Mouse (Mus musculus): ENCODE results near the gene Hand2. TPM values are rescaled to one million over a fixed set of nuclear protein-coding genes. Genes with fewer than 3 reads are reported as not detected.
A peak's percentile ranks its signal among the peaks of the same experiment; 100 is the strongest.

The Hand2 gene
- not detected in 2 replicates for polyA plus RNA-seq (2015; fragmentation: Nextera tagmentation; extraction: Ambion mirVana)

DNA sequence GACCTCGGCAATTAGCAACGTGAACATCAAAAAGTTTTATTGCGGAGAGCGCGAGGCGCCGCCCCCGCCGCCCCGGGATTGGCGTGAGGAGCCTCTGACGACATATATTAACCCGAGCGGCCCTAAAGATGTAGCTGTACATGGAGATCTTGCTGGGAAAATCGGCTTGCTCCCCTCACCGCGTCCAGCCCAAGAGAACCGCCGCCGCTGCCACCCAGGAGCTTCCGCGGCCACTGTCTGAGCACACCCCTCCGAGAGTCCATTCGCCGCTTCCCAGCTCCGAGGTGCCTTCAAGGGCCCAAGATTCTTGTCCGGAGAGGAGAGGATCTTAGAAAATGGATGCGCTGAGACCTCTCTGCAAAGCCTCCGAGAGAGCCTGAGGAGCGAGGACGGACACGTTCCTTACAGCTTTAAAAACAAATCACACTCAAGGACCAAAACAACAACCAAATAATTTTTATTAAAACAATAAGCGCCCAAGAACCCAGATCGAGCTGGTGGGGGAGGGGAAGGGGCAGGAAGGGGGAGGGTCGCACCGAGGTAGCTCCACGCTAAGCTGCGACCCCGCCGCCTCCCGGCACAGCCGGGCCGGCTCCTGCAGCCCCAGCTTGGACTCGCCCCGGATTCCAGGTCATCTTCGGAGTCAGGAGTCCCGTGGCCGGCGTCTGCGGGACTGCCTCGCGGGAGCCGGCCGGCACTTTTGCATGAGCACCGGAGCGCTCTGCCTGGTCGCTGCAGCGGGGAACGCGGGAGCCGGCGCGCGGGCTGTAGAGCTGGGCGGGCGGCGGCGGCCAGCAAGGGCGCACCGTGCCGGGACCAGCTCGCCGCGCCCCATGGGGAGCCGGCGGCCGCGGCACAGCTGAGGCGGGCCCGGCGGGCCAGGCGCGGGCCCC lies at the start of gene Hand2:
TSS of gene Hand2 (plus strand) at position 133 of the 893 bp plus-strand sequence.
- Histone ChIP-seq H3K36me3 (ENCODE audit: control insufficient read depth, insufficient read depth, low read length) (no peaks in the 10 kb centered on the region), H3K27me3 (ENCODE audit: control insufficient read depth, insufficient read depth, low read depth, low read length) (peaks cover 52% of the 10 kb centered on the region), H3K4me1 (ENCODE audit: control insufficient read depth, insufficient read depth, low read length) (peaks cover 9% of the 10 kb centered on the region), H3K9ac (ENCODE audit: low read depth, low read length) (no peak within 1 kb of the TSS), H3K9me3 (replicated peaks; ENCODE audit: control insufficient read depth, low read length, poor library complexity, severe bottlenecking) (no peaks in the 10 kb centered on the region), H3K27ac (ENCODE audit: low read length) (no peak within 1 kb of the TSS), H3K4me2 (ENCODE audit: low read length) (peak within 1 kb of the TSS; percentile 43), H3K4me3 (ENCODE audit: low read depth, low read length) (peak within 1 kb of the TSS; percentile 24)
- ATAC-seq: peak; percentile 67
- WGBS: under 1% methylated on average over 78 of the region's 83 CpGs

DNA sequence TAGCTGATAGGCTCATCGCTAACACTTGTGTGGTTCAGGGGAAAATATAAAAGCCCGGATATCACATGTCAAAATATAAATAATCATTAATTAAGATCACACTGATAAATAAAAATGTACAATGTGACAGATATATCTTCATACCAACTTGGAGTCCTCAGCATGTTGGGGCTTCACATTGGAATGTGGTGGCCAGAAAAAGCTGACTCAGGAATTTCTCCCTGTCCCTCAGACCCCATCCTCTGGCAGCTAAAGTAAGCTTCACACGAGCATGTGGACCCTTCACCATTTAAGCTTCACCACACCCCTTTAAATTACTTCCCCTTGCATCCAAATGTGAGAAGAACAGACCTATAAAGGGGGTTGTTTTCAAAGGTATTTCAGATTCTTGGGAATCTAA lies 47.7 kb upstream of the Hand2 start:
- H3K27ac ChIP-seq (ENCODE audit: low read length): no peak overlapping the region
- ATAC-seq: no peak
- H3K9me3 ChIP-seq (replicated peaks; ENCODE audit: control insufficient read depth, low read length, poor library complexity, severe bottlenecking): no peaks in the 10 kb centered on the region
- H3K4me3 ChIP-seq (ENCODE audit: low read depth, low read length): no peak overlapping the region
- H3K4me2 ChIP-seq (ENCODE audit: low read length): no peak overlapping the region
- no peaks in the 10 kb centered on the region for H3K27me3 ChIP-seq (ENCODE audit: control insufficient read depth, insufficient read depth, low read depth, low read length)
- H3K4me1 ChIP-seq (ENCODE audit: control insufficient read depth, insufficient read depth, low read length): no peaks in the 10 kb centered on the region
- H3K9ac ChIP-seq (ENCODE audit: low read depth, low read length): no peak overlapping the region
- 75% methylated on average over 3 of the region's 3 CpGs for WGBS
- H3K36me3 ChIP-seq (ENCODE audit: control insufficient read depth, insufficient read depth, low read length): no peaks in the 10 kb centered on the region

DNA sequence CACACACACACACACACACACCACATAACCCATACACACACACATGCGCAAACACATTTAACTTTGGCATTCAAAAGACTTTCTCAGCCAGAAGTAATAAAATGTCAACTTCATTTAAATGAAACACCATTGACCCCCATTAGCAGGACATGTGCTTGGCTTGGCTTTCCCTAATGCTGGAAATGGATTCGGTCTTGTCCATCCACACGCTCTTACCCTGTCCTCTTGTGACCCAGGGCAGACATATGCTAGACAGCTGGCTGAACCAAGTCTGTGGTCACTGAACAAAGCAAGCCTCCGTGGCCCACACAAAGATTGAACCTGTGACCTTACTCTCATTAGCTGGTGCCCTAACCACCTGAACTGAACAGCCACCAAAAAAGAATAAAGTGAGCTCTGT lies 27.3 kb upstream of the Hand2 start:
- Histone ChIP-seq H3K4me2 (ENCODE audit: low read length) (no peak overlapping the region), H3K9ac (ENCODE audit: low read depth, low read length) (no peak overlapping the region), H3K36me3 (ENCODE audit: control insufficient read depth, insufficient read depth, low read length) (no peaks in the 10 kb centered on the region), H3K9me3 (replicated peaks; ENCODE audit: control insufficient read depth, low read length, poor library complexity, severe bottlenecking) (no peaks in the 10 kb centered on the region), H3K4me1 (ENCODE audit: control insufficient read depth, insufficient read depth, low read length) (no peaks in the 10 kb centered on the region), H3K27ac (ENCODE audit: low read length) (no peak overlapping the region), H3K4me3 (ENCODE audit: low read depth, low read length) (no peak overlapping the region), H3K27me3 (ENCODE audit: control insufficient read depth, insufficient read depth, low read depth, low read length) (no peaks in the 10 kb centered on the region)
- no peak for ATAC-seq
- WGBS: 70% methylated on average over 4 of the region's 4 CpGs

DNA sequence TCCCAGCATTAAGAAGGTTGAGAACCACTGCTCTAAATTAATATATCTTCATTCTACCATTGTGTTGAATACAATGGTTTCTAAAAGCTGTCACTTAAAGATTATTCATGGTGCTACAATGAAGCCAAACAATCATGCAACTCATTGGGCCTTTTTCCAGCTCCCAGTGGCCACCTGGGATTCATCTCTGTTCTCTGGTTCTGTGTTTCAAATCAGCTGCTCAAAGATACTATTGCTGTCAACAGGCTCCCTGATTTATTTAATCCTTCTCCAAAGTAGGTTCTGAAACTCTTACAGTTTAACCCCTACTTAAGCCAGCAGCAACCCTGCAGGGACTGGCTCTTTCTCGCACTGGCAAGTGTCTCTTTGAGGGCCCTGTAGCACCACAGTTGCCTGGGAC lies 17.3 kb upstream of the Hand2 start:
- WGBS: 36% methylated on average over 1 of the region's 1 CpGs
- no peaks in the 10 kb centered on the region for H3K4me1 ChIP-seq (ENCODE audit: control insufficient read depth, insufficient read depth, low read length)
- H3K4me3 ChIP-seq (ENCODE audit: low read depth, low read length): no peak overlapping the region
- H3K27me3 ChIP-seq (ENCODE audit: control insufficient read depth, insufficient read depth, low read depth, low read length): peaks cover 10% of the 10 kb centered on the region
- H3K9me3 ChIP-seq (replicated peaks; ENCODE audit: control insufficient read depth, low read length, poor library complexity, severe bottlenecking): no peaks in the 10 kb centered on the region
- no peak overlapping the region for H3K4me2 ChIP-seq (ENCODE audit: low read length)
- H3K9ac ChIP-seq (ENCODE audit: low read depth, low read length): no peak overlapping the region
- H3K36me3 ChIP-seq (ENCODE audit: control insufficient read depth, insufficient read depth, low read length): no peaks in the 10 kb centered on the region
- ATAC-seq: no peak
- H3K27ac ChIP-seq (ENCODE audit: low read length): no peak overlapping the region

DNA sequence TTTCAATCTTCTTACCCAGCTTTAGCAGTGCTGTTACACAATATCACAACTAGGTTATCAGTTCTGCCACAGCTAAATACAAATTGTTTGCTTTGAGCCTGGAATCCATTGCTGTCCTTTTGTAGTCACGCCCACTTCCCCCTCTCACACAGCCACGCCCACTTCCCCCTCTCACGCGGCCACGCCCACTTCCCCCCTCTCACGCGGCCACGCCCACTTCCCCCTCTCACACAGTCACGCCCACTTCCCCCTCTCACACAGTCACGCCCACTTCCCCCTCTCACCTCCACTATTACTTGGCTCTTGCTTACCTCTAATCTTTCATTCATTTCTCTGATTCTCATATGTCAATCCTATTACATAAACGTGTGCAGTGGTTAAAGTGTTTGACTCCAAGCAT lies 15.8 kb upstream of the Hand2 start:
- WGBS: 59% methylated on average over 11 of the region's 11 CpGs
- no peak overlapping the region for H3K9ac ChIP-seq (ENCODE audit: low read depth, low read length)
- no peaks in the 10 kb centered on the region for H3K36me3 ChIP-seq (ENCODE audit: control insufficient read depth, insufficient read depth, low read length)
- no peak overlapping the region for H3K4me2 ChIP-seq (ENCODE audit: low read length)
- H3K27me3 ChIP-seq (ENCODE audit: control insufficient read depth, insufficient read depth, low read depth, low read length): peaks cover 11% of the 10 kb centered on the region
- ATAC-seq: no peak
- H3K4me3 ChIP-seq (ENCODE audit: low read depth, low read length): no peak overlapping the region
- H3K27ac ChIP-seq (ENCODE audit: low read length): no peak overlapping the region
- H3K4me1 ChIP-seq (ENCODE audit: control insufficient read depth, insufficient read depth, low read length): no peaks in the 10 kb centered on the region
- H3K9me3 ChIP-seq (replicated peaks; ENCODE audit: control insufficient read depth, low read length, poor library complexity, severe bottlenecking): no peaks in the 10 kb centered on the region

DNA sequence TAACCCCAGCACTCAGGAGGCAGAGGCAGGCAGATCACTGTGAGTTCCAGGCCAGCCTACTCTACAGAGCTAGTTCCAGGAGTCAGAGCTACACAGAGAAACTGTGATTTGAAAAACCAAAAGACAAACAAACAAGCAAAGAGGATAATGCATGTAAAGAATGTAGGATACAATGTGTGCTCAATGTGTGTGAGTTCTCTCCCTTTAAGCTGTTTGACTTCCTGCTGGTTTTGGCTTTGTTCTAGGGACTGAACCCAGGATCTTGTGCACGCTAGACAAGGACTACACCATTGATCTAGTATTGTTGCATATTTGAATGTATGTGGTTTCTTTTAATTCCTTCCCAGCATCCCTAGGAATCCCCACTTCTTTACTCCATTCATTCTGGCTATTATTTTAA lies 14.3 kb upstream of the Hand2 start:
- Histone ChIP-seq H3K4me3 (ENCODE audit: low read depth, low read length) (no peak overlapping the region), H3K27me3 (ENCODE audit: control insufficient read depth, insufficient read depth, low read depth, low read length) (peaks cover 17% of the 10 kb centered on the region)
- WGBS: 7% methylated on average over 1 of the region's 1 CpGs

DNA sequence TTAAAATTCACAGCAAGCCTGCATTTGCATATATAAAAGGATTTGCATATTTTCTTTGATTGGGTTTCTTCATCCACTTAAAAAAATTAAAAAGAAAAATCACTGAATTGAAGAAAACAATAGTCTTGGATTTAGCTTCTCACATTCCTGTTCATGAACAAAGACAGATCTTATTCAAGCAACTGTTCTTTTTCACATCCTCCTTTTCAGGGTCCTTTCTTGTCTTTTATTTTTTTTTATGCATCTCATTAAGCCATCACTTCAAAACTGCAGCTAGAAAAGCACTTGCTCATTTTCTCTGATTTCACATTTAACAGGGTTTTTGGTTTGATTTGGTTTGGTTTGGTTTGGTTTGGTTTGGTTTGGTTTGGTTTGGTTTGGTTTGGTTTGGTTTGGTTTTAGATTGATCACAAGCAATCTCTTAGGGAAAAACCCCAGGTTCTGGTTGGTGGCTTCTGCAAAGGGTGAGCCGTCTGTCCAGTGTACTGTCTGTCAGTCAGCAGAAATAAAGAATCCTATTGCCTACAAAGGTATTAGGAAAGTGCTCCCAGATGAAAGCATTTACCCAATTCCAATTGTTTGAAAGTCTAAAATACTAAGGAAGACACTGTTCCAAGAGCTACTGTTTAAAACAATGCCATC lies 10.8 kb upstream of the Hand2 start:
- H3K27me3 ChIP-seq (ENCODE audit: control insufficient read depth, insufficient read depth, low read depth, low read length): peaks cover 45% of the 10 kb centered on the region
- H3K9ac ChIP-seq (ENCODE audit: low read depth, low read length): no peak overlapping the region
- H3K36me3 ChIP-seq (ENCODE audit: control insufficient read depth, insufficient read depth, low read length): no peaks in the 10 kb centered on the region
- H3K27ac ChIP-seq (ENCODE audit: low read length): no peak overlapping the region
- no peak for ATAC-seq
- WGBS: 9% methylated on average over 1 of the region's 1 CpGs
- H3K4me3 ChIP-seq (ENCODE audit: low read depth, low read length): no peak overlapping the region
- H3K9me3 ChIP-seq (replicated peaks; ENCODE audit: control insufficient read depth, low read length, poor library complexity, severe bottlenecking): no peaks in the 10 kb centered on the region; the same call in 1 of the 2 replicates
- no peak overlapping the region for H3K4me2 ChIP-seq (ENCODE audit: low read length)
- no peaks in the 10 kb centered on the region; the same call in 1 of the 2 replicates for H3K4me1 ChIP-seq (ENCODE audit: control insufficient read depth, insufficient read depth, low read length)

More for the DNA sequence above, 14.3 kb upstream of the Hand2 start:
- Histone ChIP-seq H3K4me1 (ENCODE audit: control insufficient read depth, insufficient read depth, low read length) (no peaks in the 10 kb centered on the region), H3K36me3 (ENCODE audit: control insufficient read depth, insufficient read depth, low read length) (no peaks in the 10 kb centered on the region), H3K27ac (ENCODE audit: low read length) (no peak overlapping the region), H3K9ac (ENCODE audit: low read depth, low read length) (no peak overlapping the region), H3K9me3 (replicated peaks; ENCODE audit: control insufficient read depth, low read length, poor library complexity, severe bottlenecking) (no peaks in the 10 kb centered on the region), H3K4me2 (ENCODE audit: low read length) (no peak overlapping the region)
- ATAC-seq: no peak

DNA sequence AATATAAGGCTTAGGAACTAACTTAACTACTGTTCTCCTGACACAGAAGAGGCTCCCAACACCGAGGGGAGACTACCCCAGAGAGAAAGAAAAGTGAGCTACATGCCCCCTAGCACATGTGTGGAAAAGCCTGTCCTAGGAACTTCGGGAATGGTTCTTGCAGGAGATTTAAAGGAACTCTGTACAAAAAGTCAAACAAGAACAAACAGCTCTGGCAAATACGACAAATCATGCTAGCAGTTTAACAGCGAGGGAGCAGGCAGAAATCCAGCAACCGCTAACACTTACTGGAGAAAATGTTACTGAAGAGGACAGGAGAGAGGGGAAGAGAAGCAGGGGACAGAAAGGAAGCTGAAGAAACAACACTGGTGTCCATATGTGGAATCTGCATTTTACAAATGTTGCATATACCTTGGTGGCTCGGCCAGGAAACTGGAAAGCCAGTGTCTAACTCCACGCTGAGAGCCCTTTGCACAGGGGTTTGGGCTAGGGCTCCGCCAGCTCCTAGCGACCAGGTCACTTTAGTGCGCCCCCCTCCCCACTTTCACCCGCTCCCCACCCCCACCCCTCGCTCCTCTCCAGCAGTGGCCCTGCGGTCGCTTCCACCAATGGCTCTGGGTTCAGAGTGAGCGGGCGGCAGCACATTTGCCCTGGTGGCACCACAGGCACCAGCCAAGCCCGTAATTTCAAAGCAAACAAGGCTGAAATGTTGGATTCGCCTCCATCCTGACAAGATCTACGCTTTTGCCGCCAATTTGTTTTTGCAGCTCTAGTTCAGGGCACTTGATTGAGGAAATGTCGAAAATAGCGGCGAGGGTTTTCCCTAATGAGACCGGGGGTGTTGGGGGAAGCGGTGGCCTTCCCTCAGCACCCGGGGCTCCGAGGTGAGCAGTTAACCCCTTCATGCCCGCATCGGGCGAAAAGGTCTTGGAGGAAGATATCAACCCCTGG lies 8.5 kb upstream of the Hand2 start:
- Histone ChIP-seq H3K36me3 (ENCODE audit: control insufficient read depth, insufficient read depth, low read length) (no peaks in the 10 kb centered on the region), H3K4me1 (ENCODE audit: control insufficient read depth, insufficient read depth, low read length) (no peaks in the 10 kb centered on the region; the same call in 1 of the 2 replicates), H3K4me3 (ENCODE audit: low read depth, low read length) (no peak overlapping the region), H3K4me2 (ENCODE audit: low read length) (no peak overlapping the region), H3K9me3 (replicated peaks; ENCODE audit: control insufficient read depth, low read length, poor library complexity, severe bottlenecking) (no peaks in the 10 kb centered on the region; the same call in 1 of the 2 replicates), H3K9ac (ENCODE audit: low read depth, low read length) (no peak overlapping the region), H3K27ac (ENCODE audit: low read length) (no peak overlapping the region), H3K27me3 (ENCODE audit: control insufficient read depth, insufficient read depth, low read depth, low read length) (peaks cover 62% of the 10 kb centered on the region)
- WGBS: under 1% methylated on average over 29 of the region's 30 CpGs
- no peak; the same call in 1 of the 2 replicates for ATAC-seq
